Mouse (Mus musculus): ENCODE measurements at regions not wholly inside any gene's neighbourhood (a gene's known extent, or its start where the extent isn't known, plus 50 kb on each side); places are given as distances from the start of the nearest gene placed in this dataset.
A peak's percentile ranks its signal among the peaks of the same experiment; 100 is the strongest.

DNA sequence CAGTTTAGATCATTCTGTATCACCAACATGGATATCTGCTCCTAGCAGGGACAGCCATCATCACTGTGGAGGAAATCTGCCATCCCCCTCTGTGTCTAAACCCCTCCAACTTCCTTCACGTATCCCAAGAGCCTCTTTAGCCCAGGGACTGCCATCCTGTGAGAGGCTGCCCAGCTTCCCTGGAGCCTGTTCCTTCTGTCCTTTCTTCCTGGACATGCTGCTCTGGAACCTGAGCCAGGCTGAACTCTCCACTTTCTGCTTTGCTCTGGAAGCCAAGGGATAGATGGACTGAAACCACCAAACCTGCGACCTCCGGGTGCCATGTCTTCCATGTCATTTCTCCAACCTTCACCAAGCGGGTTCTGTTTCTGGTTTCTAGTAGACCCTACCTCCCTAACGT is 335.3 kb upstream of the Jarid2 start:
- DNase-seq (ENCODE audit: low read depth, low spot score) = no peak

DNA sequence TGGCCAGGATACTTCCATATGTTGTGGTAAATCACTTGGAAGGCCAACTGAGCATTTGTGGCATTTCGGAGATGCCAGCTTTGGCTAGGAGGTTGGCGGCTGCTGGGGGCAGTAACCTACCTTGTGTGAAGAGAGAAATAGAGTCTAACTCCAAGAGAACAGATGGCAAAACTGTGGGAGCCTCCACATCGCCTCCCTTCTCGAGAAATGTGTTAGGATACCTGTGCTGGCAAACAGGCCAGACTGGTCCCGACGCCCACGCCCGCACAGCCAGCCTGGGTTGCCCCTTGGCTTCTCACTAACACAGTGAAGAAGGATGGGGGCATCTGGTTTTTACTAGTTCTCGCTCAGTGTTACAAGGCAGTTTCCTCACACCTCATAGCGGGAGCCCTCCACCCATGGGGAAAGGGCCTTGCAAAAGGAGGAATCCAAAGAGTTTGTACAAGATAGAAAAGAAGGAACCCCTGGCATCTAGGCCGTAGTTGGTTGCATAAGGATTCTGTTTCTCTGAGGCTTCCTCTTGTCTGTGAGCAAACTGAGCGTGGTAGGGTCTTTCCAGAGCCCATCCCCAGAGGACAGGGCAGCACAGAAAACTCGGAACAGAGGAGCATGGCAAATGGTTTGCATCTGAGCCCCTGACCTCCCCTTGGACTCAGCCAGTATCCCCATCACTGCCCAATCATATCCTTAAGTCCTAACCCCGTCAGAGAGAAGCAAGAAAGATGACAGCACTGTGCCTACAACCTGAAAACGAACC is 330.5 kb upstream of the Jarid2 start:
- DNase-seq (ENCODE audit: low read depth, low spot score) = no peak

DNA sequence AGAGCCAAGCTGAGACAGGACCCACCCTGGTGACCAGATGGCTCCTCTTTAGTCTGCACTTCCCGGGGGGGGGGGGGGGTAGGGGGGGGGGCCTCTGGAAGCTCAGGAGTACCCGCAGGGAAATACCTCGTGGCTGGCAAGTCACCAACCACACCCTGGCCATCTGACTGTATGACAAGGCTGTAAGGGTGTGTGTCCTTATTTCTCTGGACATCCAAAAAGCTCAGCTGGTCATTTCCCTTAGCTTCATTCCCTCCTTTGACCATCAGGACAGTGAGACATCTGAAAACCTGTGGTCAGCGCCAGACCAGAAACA is 329.9 kb upstream of the Jarid2 start:
- no peak for DNase-seq (ENCODE audit: low read depth, low spot score)

DNA sequence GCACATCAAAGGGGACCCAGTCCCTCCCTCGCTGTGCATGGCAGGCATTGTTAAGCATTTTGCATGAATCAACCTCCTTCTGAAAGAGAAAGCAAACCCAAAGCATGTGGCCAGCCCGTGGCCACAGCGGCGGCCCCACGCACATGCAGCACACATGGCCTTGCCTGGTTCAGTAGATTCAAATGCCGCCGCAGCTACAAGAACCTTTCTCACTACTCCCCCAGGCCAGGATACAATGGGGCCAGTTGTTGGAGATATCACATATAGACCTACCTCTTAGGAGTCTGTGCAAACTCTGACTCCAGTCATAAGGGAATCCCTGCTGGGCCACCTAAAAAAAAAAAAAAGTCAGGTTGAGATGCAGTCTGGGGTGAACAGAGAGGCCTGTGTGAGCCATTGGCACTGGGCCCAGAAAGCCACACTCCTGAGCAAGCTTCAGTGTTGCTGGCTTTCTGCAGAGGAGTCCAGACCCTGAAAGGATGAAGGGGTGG is 329.4 kb upstream of the Jarid2 start:
- no peak for DNase-seq (ENCODE audit: low read depth, low spot score)

DNA sequence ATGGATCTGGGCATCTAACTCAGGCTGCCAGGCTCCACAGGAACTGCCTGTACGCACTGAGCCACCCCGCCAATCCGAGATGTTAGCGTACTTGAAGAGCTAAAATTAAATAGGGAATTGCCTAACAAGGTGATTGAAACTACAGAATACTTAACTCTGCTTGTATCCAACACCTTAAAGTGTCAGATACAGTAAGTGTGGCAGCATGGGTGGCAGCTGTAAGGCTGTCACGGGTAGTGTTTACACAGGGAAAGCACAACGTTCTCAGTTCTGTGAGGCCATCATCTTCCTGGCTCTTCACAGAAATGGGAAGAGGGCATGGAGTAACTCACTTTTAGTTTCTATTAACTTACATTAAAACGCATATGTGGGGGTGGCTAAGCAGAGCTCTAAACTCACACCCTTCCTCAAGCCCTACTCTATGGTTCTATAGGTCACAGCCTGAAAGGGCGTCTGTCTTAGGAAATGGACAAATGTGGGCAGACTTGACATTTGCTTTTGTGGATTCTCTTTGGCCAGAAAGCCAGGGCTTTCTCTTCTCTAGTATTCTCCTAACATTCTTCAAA is 325.2 kb upstream of the Jarid2 start:
- no peak for DNase-seq (ENCODE audit: low read depth, low spot score)

DNA sequence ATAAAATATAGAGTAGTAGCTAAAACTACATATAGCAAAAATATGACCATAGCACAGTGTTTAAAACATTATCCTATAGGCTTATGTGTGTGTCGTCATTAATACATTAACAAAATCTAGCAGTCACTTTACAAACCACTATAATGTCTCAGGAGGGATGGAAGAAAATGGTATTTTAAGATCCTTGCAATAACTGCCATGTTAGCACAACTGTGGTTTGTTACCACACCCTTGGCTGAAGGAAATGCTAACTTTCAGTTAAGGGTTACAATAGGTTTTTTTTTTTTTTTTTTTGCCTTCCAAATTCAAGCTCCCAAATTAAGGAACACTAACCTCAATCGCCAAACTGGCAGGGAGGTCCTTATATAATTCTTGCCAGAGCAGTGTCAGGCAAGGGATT is 322.0 kb upstream of the Jarid2 start:
- no peak for DNase-seq (ENCODE audit: low read depth, low spot score)

DNA sequence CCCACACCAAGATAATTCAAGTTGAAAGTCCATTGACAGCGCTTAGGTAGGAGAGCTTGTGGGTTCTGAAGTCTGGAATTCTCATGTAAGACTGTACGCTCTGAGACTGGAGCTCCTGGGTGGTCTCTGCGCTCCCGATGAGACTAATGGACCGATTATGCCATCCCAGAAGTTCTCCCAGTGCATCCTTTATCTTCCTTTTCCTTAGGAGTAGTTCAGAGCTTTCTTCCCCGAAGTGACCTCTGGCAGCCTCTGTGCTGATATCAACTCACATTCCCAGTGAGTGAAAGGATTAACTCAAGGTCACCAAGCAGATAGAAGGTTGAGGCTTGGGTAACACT is 320.7 kb upstream of the Jarid2 start:
- DNase-seq (ENCODE audit: low read depth, low spot score) = no peak

DNA sequence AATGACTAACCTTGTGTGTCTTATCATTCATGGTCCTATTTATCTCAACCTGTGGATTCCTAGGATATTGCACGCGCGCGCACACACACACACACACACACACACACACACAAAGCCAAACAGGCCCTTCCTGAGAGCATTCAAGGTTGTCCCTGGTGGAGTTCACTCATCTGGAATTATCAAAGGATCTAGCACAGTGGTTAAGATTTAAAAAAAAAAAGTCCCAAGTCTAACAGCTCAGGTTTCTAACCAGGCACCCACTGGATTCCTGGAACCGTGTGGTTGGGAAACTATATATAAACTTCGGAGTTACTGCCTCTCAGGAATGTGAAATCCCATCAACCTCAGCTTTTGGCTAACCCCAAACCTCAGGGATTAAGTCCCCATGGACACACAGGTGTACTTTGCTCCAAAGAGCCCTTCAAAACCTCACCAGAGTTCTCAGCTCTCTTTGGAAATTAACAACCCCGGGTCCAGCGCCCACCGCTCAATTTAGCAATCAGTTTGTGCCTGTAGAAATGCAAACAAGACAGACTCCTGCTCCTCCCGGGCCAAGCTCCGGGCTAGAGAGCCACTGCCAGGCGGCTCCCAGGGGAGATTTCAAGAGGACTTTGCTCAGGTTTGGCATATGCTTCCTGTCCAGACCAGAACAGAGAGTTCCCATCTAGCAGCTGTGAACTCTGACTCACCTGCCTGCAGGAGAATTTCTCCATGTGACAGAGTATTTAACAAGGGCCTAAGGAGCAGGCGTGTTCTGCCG is 320.1 kb upstream of the Jarid2 start:
- DNase-seq (ENCODE audit: low read depth, low spot score) = no peak

DNA sequence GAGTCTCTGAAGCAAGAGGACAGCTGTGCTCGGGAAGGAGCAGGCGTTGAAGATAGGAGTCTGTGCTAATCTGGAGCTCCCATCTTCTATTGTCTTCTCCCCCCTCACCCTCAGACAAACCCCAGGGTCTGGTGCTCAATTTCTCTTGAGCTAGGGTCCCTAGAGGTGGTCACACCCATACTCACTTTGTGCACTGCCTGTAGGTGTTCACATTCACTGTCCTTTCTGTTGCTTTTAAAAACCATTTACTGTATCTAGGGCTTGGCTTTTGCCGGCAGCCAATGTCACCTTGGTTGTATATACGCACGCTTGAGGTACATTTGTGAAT is 319.6 kb upstream of the Jarid2 start:
- DNase-seq (ENCODE audit: low read depth, low spot score) = no peak

DNA sequence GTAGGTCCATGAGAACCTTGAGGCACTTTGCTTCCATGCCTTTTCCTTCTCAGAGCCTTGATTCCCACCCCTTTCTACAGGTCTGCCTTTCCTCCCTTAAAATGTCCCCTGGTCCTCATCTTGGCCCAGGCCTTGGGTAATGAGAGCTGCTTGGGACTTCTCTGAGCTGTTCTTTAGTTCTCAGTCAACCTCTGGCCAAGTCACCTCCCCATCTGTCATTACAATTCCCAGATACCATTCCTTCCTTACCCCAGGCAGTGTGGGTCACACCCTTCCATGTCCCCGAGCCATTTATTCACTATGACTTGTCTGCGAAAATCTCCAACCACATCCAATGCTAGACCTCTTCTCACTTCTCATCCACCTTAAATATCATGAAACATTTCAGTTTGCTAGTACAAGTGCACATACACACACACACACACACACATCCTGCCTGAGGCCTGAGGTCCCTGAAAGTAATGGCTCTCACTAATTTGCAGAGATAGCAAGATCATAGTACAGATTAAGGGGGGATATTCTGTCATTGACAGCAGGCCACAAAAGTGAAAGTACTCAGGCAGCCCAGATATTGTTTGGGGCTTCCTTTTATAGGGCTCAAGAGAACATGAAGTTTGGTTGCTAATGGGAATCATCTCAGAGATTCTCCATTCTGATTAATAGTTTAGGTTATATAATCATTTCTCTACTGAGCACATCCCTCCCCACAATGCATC is 317.3 kb upstream of the Jarid2 start:
- DNase-seq (ENCODE audit: low read depth, low spot score) = no peak

DNA sequence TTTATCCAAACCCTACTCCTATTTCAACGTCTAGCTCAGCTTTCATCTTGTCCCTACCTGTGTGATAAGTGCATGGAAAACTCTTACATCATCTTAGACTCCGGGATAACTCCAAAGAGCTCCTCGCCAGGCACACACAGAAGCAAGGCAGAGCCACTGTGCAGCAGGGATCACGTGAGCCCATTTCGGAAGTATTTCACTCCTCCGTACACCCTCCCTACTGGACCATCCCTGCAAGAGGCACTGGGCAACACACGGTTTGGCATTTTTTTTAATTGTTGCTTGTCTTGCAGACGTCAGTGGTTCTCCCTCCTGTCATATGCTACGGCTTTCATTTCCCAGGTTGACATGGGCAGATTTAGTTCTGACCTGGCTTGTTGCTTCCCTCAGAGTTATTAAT is 316.0 kb upstream of the Jarid2 start:
- no peak for DNase-seq (ENCODE audit: low read depth, low spot score)

DNA sequence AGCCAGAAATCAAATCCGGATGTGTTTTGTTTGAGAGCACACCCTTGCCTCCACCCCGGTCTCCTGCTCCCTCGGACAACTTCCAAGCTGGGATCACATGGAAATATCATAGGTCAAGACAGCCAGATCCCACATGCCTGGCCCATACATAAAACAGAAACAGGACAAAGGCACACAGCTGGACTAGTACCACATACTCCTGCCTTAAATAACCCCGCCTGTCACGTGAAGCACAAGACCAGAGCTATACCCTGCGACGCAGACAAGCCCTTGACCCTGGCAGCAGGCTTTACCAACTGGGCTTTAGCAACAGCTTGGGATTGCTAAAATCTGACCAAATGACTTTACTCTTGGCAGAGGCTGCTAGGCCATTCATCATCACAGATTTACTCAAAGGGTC is 313.3 kb upstream of the Jarid2 start:
- no peak for DNase-seq (ENCODE audit: low read depth, low spot score)

DNA sequence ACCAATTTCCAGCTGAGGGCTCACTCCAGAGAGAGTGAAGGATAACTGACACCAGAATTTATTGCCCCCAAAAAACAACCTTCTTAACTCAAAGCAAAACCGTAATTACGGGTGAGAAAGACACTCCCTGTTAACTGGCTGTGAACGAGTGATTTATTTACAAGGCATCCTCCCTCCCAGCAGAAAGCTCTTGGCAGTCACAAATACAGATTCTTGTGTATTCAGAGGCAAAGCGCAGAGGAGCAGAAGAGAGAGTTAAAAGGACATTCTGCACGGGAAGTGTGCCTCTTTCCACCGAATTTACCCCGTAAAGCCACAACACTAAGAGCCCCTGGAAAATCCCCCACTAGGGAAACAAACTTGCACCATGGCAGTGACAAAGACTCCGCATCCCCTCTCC is 312.3 kb upstream of the Jarid2 start:
- DNase-seq (ENCODE audit: low read depth, low spot score) = no peak

DNA sequence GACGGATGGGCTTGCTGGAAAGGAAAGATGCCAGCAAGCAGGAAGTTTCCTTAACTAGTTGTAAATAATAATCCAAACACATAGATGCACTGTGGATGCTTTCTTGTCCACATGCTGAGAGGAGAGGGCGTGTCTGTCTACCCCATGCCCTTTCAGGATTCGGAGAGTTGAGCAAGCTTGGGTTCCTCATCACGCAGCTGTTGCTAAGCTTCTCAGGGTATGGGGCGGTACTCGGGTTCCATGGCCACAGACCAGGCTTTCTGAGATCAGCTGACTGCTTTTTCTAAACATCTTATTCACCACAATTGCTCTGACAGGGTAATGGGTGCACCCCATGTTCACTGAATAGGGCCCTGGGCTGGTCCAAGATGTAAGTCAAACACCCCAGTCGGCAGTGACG is 310.2 kb upstream of the Jarid2 start:
- DNase-seq (ENCODE audit: low read depth, low spot score) = no peak

DNA sequence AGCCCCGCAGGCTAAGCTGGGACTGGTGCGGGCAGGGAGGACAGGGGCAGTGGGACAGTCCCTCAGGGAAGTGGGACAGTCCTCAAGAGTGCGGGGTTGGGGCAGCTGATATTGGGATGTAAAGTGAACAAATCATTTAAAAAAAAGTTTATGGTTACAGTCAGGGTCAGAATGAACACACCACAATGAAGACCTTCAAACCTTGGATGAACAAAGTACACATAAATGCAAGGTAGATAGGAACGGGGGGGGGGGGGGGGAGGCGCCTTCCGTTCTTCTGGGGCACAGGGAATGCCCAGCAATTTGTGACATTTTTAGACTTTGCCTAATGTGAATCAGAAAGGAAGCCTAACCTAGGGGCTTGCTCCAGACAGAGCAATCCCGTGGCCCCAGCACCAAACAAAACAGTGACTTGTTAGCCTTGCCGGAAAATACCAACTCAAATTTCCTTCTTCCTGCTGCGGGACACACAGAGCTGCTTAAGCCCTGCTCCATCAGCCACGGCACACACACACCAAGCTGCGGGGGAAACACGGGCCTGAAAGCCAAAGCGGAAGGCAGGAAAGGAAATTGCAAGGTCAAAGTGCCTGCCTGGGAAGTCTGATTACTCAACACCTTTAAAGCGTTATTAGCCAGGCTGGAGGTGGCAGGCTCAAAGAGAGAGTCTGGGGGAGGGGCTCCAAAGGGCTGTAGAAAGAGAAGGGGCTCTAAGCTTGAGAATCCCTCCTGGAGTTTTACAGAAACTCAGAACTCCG is 309.6 kb upstream of the Jarid2 start:
- peak; percentile 50 for DNase-seq (ENCODE audit: low read depth, low spot score)

DNA sequence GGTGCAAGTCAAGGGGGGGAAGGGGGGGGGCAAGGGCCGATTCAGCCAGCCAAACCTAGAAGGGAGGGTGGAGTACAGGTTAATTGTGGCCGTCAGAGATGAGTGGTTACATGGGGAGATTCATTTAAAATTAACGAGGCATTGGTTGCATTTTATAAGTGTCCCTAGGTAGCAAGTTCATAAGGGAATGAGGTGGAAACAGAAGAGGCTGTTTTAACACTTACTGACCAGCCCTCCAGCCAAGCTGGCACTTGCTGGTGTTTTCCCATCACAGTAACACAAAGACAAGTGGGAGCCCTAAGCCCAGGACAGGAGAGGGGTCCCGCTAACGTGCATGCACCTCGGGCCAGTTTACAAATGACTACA is 309.1 kb upstream of the Jarid2 start:
- no peak for DNase-seq (ENCODE audit: low read depth, low spot score)

DNA sequence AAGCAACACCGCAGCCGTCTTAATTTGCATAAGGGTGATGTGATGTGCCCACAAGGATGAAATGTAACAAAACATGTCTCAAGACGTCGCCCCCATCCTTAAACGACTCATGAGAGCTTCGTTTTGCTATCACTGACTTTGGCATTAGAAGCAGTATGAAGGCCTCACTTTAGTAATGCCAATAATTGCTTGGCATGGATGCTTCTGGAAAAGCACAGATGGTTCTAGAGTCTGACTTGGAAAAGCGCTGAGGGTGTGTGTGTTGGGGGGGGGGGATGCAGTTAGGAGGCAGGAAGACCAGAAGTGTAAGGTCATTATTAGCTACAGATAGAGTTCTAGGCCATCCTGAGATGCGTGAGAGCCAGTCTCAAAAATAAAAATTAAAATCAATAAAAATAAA is 308.3 kb upstream of the Jarid2 start:
- no peak for DNase-seq (ENCODE audit: low read depth, low spot score)

DNA sequence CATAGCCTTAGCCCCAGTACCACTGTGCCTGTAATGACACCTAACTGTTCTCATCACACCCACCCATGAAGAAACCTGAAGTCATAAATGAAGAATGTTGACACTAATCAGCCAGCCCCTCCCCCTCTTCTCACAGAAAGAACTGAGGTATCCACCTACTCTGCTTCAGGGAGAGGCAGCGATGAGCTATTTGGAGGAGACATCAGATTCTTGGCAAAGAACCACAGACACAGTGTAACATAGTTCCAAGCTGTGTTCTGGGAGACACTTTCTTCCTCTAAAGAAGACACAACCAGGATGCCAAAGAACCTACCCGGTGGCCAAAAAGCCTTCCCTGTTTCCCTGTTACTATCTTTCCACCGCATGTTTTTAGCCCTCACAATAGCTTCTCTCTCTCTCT is 307.8 kb upstream of the Jarid2 start:
- DNase-seq (ENCODE audit: low read depth, low spot score) = no peak

DNA sequence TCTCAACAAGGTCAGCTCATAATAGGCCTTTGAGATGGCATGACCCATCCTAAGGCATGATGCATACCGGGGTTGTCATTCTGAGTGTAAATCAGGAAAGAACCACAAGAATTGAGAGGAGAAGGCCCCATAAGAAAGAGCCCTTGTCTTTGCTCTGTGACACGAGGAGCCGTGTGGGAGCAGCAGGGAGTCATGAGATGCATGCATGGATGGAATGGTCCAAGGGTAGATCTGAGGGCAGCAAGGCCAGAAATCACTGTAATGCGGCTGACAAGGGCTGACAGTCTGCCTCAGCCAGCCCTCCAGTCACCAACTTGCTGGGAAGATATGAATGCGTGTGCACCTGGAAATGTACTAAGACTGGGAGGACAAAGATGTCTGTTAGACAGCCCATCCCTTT is 307.4 kb upstream of the Jarid2 start:
- DNase-seq (ENCODE audit: low read depth, low spot score) = no peak

DNA sequence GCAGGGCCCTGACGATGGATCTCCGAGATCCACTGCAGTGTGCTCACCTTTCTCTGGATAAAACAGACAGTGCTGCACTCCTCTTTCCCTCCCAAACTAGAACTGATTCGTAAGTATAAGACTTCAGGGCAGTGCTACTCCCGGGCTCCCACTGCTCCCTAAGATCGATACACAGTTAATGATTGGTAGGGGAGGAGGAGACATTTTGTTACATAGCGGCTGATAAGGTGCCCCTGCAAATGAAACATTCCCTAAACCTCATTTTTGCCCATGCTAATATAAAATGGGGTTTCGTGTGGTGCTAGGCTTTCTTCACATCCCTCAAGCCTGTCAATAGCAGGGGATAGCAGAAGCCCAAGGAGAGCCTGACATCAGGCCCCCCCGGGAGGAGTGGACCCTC is 298.8 kb upstream of the Jarid2 start:
- DNase-seq (ENCODE audit: low read depth, low spot score) = no peak

DNA sequence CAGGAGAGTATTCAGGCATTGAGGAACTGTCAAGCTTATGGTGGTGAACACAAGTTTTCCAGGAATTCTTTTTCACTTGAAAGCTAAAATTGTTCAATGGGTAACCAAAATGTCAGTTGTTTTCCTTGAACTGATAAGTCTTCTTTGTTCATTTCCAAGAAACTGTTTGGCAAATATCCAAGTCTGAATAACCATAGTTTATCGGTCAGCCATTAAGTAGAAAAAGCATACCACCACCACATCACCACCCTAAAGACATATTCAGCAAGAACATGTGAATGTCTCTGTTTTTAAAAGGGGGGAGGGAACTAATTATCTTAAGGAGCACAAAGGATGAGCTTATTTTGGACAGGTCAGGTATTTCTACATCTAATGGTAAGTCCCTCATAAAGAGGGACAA is 291.6 kb upstream of the Jarid2 start:
- no peak for DNase-seq (ENCODE audit: low read depth, low spot score)

DNA sequence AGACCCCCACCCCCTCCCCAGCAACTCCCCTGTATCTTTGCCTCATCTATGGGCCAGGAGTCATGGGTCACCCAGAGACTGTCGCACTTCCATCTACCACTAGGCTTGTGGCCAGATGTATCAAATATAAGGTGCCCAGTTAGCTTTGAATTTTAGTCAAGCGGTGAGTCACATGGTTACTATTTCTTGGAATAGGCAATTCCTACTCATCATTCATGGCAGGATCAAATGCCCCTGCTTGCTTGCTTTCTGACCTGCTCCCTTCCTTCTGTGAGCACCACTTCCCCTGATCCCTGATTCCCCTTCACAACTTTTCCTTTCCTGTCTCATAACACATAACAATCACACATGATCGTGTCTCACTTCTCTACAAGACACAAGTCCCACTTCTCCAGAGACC is 288.2 kb upstream of the Jarid2 start:
- no peak for DNase-seq (ENCODE audit: low read depth, low spot score)

All from embryo, embryonic 11.5 days (tissue).